Mouse (Mus musculus) C2C12 (cell line): ENCODE measurements around the gene Nkx3-2. TPM values are rescaled to one million over a fixed set of nuclear protein-coding genes. Genes with fewer than 3 reads are reported as not detected.

Experiments
- H3K27me3 ChIP-seq: one replicate; pipeline ENCODE4 v1.6.1; 2011; ENCODE audit not compliant: control insufficient read depth, insufficient read depth, insufficient read length
- H3K36me3 ChIP-seq: one replicate; pipeline ENCODE4 v1.6.1; 2011; ENCODE audit not compliant: control insufficient read depth, insufficient read depth
- H3K4me3 ChIP-seq: one replicate; pipeline ENCODE4 v1.5.1; 2011; ENCODE audit warnings: mild to moderate bottlenecking, control low read depth; ENCODE audit not compliant: poor library complexity, insufficient read depth, severe bottlenecking
- H3K79me2 ChIP-seq: one replicate; pipeline ENCODE4 v1.6.1; 2011; ENCODE audit not compliant: control insufficient read depth, insufficient read depth
- H3K79me3 ChIP-seq: one replicate; pipeline ENCODE4 v1.6.1; 2011; ENCODE audit warnings: low read depth, control low read depth
- H3ac ChIP-seq: one replicate; pipeline ENCODE3; 2011; ENCODE audit warnings: low read depth; ENCODE audit not compliant: control insufficient read depth, insufficient read length
- CEBPB ChIP-seq: IDR thresholded peaks from one replicate; pipeline ENCODE4 v1.6.1; 2011; ENCODE audit warnings: low read depth, mild to moderate bottlenecking, control low read depth, moderate library complexity
- CTCF ChIP-seq: IDR thresholded peaks from one replicate; pipeline ENCODE4 v1.5.1; 2011; ENCODE audit not compliant: control insufficient read depth, insufficient read depth, insufficient read length
- FOSL1 ChIP-seq: IDR thresholded peaks from one replicate; pipeline ENCODE4 v1.8.0; 2011; ENCODE audit warnings: mild to moderate bottlenecking, low read length; ENCODE audit not compliant: poor library complexity, insufficient read depth, severe bottlenecking
- MAX ChIP-seq: IDR thresholded peaks from one replicate; pipeline ENCODE4 v1.6.1; 2011; ENCODE audit warnings: mild to moderate bottlenecking, control low read depth
- MYOD1 ChIP-seq: IDR thresholded peaks from one replicate; pipeline ENCODE4 v1.6.1; 2011; ENCODE audit warnings: low read depth; ENCODE audit not compliant: control insufficient read depth, insufficient read length
- MYOG ChIP-seq: IDR thresholded peaks from one replicate; pipeline ENCODE4 v1.6.1; 2011; ENCODE audit not compliant: control insufficient read depth, insufficient read length; ENCODE audit errors: extremely low read depth
- USF1 ChIP-seq: IDR thresholded peaks from one replicate; pipeline ENCODE4 v1.6.1; 2011; ENCODE audit warnings: low read depth, mild to moderate bottlenecking, control low read depth, moderate library complexity
- polyA plus RNA-seq: library from polyadenylated mRNA; unstranded; fragments of >200 nt; fragmentation: generic; extraction: Trizol; gene quantifications from one replicate; pipeline ENCODE4 v1.2.1, GENCODE M21; 2012; ENCODE audit warnings: missing spikeins

The Nkx3-2 gene
- polyA plus RNA-seq, 1 experiment: 0.02 TPM

GRCm38 (mm10) chr5:41765626-41766405 lies 1.5 kb upstream of the Nkx3-2 start:
- Histone ChIP-seq H3K79me3 (no peaks in the 10 kb centered on the region), H3K4me3 (no peak overlapping the region), H3ac (no peak overlapping the region), H3K27me3 (peaks cover 30% of the 10 kb centered on the region), H3K79me2 (no peaks in the 10 kb centered on the region), H3K36me3 (no peaks in the 10 kb centered on the region)
- TF ChIP-seq MYOG: no peak
- TF ChIP-seq MYOD1: no peak
- TF ChIP-seq USF1: no peak
- no peak for TF ChIP-seq CEBPB
- TF ChIP-seq FOSL1: no peak
- TF ChIP-seq MAX: no peak
- TF ChIP-seq CTCF: no peak

- Histone ChIP-seq H3K79me2 (no peaks in the 10 kb centered on the region), H3ac (no peak overlapping the region), H3K4me3 (no peak overlapping the region), H3K79me3 (no peaks in the 10 kb centered on the region), H3K27me3 (peaks cover 42% of the 10 kb centered on the region), H3K36me3 (no peaks in the 10 kb centered on the region)
- TF ChIP-seq MAX: no peak
- TF ChIP-seq MYOD1: no peak
- no peak for TF ChIP-seq CEBPB
- no peak for TF ChIP-seq CTCF
- TF ChIP-seq MYOG: no peak
- TF ChIP-seq FOSL1: no peak
- no peak for TF ChIP-seq USF1
Measured at GRCm38 (mm10) chr5:41762947-41763730, 1.2 kb downstream of the Nkx3-2 start.

GRCm38 (mm10) chr5:41762141-41762946 lies 2.0 kb downstream of the Nkx3-2 start:
- Histone ChIP-seq H3K79me3 (no peaks in the 10 kb centered on the region), H3K79me2 (no peaks in the 10 kb centered on the region), H3K4me3 (no peak overlapping the region), H3ac (no peak overlapping the region), H3K36me3 (no peaks in the 10 kb centered on the region), H3K27me3 (peaks cover 42% of the 10 kb centered on the region)
- TF ChIP-seq CEBPB: no peak
- no peak for TF ChIP-seq CTCF
- no peak for TF ChIP-seq USF1
- no peak for TF ChIP-seq MYOG
- TF ChIP-seq MYOD1: no peak
- TF ChIP-seq MAX: no peak
- no peak for TF ChIP-seq FOSL1

- H3K27me3 ChIP-seq: peaks cover 42% of the 10 kb centered on the region
- TF ChIP-seq MYOG (no peak), CTCF (no peak), USF1 (no peak), MAX (no peak), MYOD1 (no peak), FOSL1 (no peak), CEBPB (no peak)
Measured at GRCm38 (mm10) chr5:41761509-41762140, 2.7 kb downstream of the Nkx3-2 start.

More at GRCm38 (mm10) chr5:41761509-41762140, 2.7 kb downstream of the Nkx3-2 start:
- H3ac ChIP-seq: no peak overlapping the region
- no peaks in the 10 kb centered on the region for H3K36me3 ChIP-seq
- no peak overlapping the region for H3K4me3 ChIP-seq
- H3K79me3 ChIP-seq: no peaks in the 10 kb centered on the region
- H3K79me2 ChIP-seq: no peaks in the 10 kb centered on the region
